Mouse (Mus musculus) stomach, embryonic 15.5 days (tissue): ENCODE results near the gene Pard3b. TPM values are rescaled to one million over a fixed set of nuclear protein-coding genes. Genes with fewer than 3 reads are reported as not detected.

Experiments used
- ATAC-seq: fragments of 200-750 bp; cut with Nextera tagmentation; 2 replicates; pipeline ENCODE4 v1.8.0; 2017; ENCODE audit warnings: low read depth, moderate number of reproducible peaks, moderate TSS enrichment; ENCODE audit not compliant: insufficient read depth, low FRiP score
- H3K27ac ChIP-seq: fragments of 300-500 bp; sonication (generic); 2 replicates; pipeline ENCODE4 v1.5.1; 2015; ENCODE audit warnings: mild to moderate bottlenecking, inconsistent platforms
- H3K27me3 ChIP-seq: fragments of 300-500 bp; sonication (generic); replicated peaks from 2 replicates; pipeline ENCODE4 v1.6.1; 2015; ENCODE audit warnings: inconsistent platforms
- H3K36me3 ChIP-seq: fragments of 300-500 bp; sonication (generic); 2 replicates; pipeline ENCODE4 v1.6.1; 2015; ENCODE audit warnings: inconsistent platforms
- H3K4me1 ChIP-seq: fragments of 300-500 bp; sonication (generic); 2 replicates; pipeline ENCODE4 v1.6.1; 2015; ENCODE audit warnings: inconsistent platforms
- H3K4me2 ChIP-seq: fragments of 300-500 bp; sonication (generic); 2 replicates; pipeline ENCODE4 v1.6.1; 2015; ENCODE audit warnings: mild to moderate bottlenecking, inconsistent platforms
- H3K4me3 ChIP-seq: fragments of 300-500 bp; sonication (generic); replicated peaks from 2 replicates; pipeline ENCODE4 v1.5.1; 2015; ENCODE audit warnings: inconsistent platforms
- H3K9ac ChIP-seq: fragments of 300-500 bp; sonication (generic); 2 replicates; pipeline ENCODE4 v1.6.1; 2015; ENCODE audit warnings: inconsistent platforms
- H3K9me3 ChIP-seq: fragments of 300-500 bp; sonication (generic); 2 replicates; pipeline ENCODE4 v1.6.1; 2016; ENCODE audit warnings: inconsistent platforms
- WGBS: fragments of 180-500 bp; shearing (Covaris S2); methylation state at CpG from one replicate; pipeline ENCODE4 v1.1.7; 2015; 5-methylcytosine and 5-hydroxymethylcytosine counted together
- polyA plus RNA-seq: library from polyadenylated mRNA; unstranded; fragments of >200 nt; fragmentation: Nextera tagmentation; extraction: Ambion mirVana; gene quantifications from 2 replicates; pipeline ENCODE4 v1.2.1, GENCODE M21; 2015

Pard3b gene
- polyA plus RNA-seq, 1 experiment from 2014 or later = 28.9 TPM

DNA sequence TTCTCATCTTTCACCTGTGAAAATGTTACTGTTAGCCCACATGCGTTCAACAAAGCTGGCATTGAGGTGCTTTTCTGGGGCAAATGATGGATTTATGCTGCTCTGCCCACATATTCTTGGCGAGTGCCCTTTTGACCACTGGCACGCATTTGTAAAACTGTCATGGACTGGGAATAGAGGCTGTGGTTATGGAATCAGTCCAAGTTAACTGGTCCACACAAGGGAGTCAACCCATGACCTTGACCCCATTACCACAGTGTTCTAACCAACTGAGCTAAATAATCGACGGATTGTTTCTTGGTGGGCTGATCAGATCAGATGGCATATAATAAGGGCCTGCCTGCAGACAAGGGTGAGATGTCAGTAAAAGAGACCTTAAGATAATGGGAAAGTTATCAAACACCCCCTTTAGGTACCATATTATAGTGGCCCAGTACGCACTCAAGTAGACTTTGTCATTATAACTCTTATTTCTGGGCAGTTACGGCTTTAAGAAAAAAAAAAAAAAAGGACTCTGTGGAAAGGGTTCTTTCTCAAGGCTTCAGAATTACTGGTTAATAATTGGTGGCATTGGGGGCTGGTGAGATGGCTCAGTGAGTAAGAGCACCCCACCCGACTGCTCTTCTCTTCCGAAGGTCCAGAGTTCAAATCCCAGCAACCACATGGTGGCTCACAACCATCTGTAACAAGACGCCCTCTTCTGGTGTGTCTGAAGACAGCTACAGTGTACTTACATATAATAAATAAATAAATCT, 784.4 kb downstream of the Pard3b start:
- Histone ChIP-seq H3K9me3 (no peaks in the 10 kb centered on the region), H3K4me2 (no peak overlapping the region), H3K4me3 (no peak overlapping the region), H3K27me3 (no peaks in the 10 kb centered on the region), H3K27ac (no peak overlapping the region), H3K9ac (no peak overlapping the region), H3K36me3 (no peaks in the 10 kb centered on the region), H3K4me1 (no peaks in the 10 kb centered on the region)
- no peak for ATAC-seq
- 79% methylated on average over 10 of the region's 10 CpGs for WGBS

DNA sequence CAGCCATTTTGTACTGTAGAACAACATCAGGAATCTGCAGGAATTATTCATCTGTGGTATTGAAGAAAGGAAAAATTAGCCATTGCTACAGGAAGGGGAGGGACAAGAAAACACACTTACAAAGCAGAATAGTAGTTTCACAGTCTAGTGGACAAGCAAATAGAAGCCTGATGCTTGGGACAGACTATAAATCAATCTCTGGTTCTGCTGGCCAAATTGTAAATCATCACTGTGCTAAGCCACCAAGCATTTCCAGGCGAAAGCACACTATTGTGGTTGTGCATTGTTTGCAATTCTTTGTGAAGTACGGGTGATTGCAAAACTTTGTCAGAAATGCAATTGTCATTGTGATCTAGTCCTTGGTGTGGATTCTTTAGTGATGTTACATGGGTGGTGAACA, 786.7 kb downstream of the Pard3b start:
- Histone ChIP-seq H3K4me3 (no peak overlapping the region), H3K27me3 (no peaks in the 10 kb centered on the region), H3K9ac (no peak overlapping the region), H3K4me1 (0 out of 2 replicates have a peak, but pooled peaks cover 5% of the 10 kb centered on the region), H3K4me2 (no peak overlapping the region), H3K9me3 (no peaks in the 10 kb centered on the region), H3K27ac (no peak overlapping the region), H3K36me3 (no peaks in the 10 kb centered on the region)
- 94% methylated on average over 2 of the region's 2 CpGs for WGBS
- ATAC-seq = no peak

DNA sequence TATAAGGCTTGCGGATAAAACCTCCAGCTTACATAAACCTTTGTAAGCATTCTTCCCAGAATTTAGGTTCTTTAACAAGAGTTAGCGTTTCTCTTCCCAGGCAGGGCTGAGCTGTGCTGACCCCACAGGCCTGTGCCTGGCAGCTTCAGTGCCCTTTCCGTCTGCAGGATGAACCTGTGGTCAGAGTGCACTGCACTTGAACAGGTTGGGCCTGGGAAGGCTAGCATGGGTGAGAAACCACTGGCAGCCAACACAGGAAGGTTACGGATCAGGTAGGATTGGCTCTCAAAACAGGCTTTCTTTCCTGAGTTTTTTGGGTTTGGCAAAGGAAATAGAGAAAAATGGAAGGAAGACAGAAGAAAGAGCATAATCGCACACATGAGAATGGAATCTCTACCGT, 790.1 kb downstream of the Pard3b start:
- ATAC-seq = no peak
- WGBS = 52% methylated on average over 6 of the region's 6 CpGs
- no peak overlapping the region for H3K4me2 ChIP-seq
- H3K36me3 ChIP-seq = no peaks in the 10 kb centered on the region
- 0 out of 2 replicates have a peak, but pooled peaks cover 5% of the 10 kb centered on the region for H3K4me1 ChIP-seq
- no peaks in the 10 kb centered on the region for H3K9me3 ChIP-seq
- no peak overlapping the region for H3K9ac ChIP-seq
- H3K27ac ChIP-seq = no peak overlapping the region; the same call in 1 of the 2 replicates
- no peaks in the 10 kb centered on the region for H3K27me3 ChIP-seq
- no peak overlapping the region for H3K4me3 ChIP-seq

DNA sequence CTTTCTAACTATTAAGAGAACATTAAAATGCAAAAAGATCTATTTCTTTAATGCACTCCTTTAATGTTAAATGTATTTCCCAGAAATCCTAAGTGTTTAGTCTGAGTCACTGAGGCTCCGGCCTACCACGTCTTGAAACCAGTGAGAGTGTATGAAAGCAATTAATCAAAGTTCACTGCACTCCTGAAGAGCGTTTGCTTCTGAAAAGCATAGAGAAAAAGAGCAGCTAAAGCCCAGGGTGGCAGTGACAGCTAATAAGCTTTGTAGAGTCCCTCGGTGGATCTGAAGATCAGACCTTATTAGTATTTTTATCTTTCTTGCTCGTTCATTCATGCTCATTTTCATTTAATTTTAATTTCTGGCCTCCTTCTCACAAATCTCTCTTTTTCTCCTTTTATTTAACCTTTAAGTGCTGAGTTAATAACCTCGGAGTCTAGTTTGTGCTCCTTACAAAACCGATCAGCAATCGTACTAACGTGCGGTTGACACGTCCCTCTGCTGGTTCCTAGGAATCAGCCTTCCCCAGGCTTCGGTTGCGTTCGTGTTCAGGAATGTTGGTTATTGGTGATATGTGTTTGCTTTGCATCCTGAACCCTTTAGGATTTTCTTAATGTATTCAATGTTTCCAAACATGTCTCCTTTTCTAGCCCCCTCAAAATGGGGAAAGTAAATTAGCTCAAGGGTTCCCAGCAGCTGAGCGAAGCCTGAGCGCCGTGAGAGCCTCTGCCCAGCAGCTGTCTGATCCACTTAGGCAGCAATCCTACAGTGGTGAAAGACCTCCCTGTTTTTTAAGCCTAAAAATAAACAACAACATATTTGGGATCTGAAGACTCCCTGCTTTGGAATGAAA, 790.9 kb downstream of the Pard3b start:
- Histone ChIP-seq H3K4me2 (no peak overlapping the region), H3K4me3 (no peak overlapping the region), H3K9me3 (no peaks in the 10 kb centered on the region), H3K27ac (no peak overlapping the region), H3K36me3 (no peaks in the 10 kb centered on the region), H3K9ac (no peak overlapping the region), H3K4me1 (0 out of 2 replicates have a peak, but pooled peaks cover 5% of the 10 kb centered on the region), H3K27me3 (no peaks in the 10 kb centered on the region)
- WGBS = 61% methylated on average over 17 of the region's 17 CpGs
- no peak for ATAC-seq

DNA sequence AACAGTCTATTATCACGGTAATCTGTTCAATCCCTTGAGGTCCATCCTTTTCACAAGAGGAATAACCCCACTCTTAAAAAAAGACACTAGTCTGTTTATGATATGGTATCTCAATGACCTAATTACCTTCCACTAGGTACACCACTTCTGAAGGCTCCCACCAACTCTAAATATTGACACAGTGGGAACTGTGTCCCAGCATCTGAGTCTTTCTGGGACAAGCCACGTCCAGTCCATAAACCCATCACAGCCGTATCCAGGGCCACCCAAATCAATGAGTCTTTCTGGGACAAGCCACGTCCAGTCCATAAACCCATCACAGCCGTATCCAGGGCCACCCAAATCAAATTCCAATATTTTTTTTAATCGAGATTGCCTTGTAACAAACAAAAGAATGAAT, 792.4 kb downstream of the Pard3b start:
- H3K27me3 ChIP-seq = no peaks in the 10 kb centered on the region
- no peak overlapping the region for H3K4me2 ChIP-seq
- H3K4me1 ChIP-seq = 0 out of 2 replicates have a peak, but pooled peaks cover 5% of the 10 kb centered on the region
- no peak overlapping the region for H3K4me3 ChIP-seq
- H3K36me3 ChIP-seq = no peaks in the 10 kb centered on the region
- WGBS = 62% methylated on average over 6 of the region's 6 CpGs
- ATAC-seq = no peak
- no peak overlapping the region for H3K9ac ChIP-seq
- H3K9me3 ChIP-seq = no peaks in the 10 kb centered on the region
- no peak overlapping the region for H3K27ac ChIP-seq

DNA sequence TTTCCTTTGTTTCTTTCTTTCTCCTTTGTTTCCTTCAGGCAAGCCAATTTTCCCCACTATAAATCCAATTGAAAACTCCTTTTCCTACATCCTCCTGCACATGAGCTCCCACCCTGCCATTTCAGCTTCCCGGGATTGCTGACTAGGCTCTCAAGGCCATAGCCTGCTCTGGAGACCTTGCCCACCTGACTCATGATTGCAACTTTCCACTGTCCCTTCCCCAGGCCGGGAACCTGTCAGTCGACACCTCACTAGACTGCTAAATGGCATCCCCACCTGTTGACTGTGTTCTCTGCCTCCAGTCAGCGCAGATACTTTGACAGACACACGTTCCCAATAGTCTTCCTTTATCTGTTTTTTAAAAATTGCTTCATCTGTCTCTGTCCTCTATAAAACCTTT, 795.3 kb downstream of the Pard3b start:
- no peaks in the 10 kb centered on the region for H3K27me3 ChIP-seq
- H3K27ac ChIP-seq = no peak overlapping the region
- H3K4me1 ChIP-seq = 0 out of 2 replicates have a peak, but pooled peaks cover 1% of the 10 kb centered on the region
- no peak overlapping the region for H3K4me3 ChIP-seq
- 75% methylated on average over 5 of the region's 5 CpGs for WGBS
- no peak overlapping the region for H3K9ac ChIP-seq
- no peak for ATAC-seq
- H3K36me3 ChIP-seq = no peaks in the 10 kb centered on the region
- no peaks in the 10 kb centered on the region for H3K9me3 ChIP-seq
- no peak overlapping the region for H3K4me2 ChIP-seq

DNA sequence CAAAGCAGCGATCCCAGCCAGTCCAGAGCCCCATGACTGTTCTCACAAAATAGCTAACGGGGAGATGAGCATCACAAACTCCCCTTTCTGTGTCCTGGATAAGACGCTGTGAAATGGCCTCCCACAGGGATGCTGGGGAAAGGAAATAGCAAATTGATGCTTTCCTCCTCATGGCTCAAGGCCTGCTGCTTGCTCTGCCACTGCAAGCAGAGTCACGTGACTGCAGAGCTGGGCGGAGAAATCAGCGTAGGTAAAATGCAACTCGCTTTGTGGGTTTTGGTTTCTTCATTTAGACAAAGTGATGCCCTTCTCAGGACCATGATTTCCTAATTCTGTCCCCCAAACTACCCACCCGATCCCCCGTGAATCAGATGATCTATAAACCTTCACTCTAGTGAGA, 797.2 kb downstream of the Pard3b start:
- Histone ChIP-seq H3K4me2 (no peak overlapping the region), H3K27me3 (no peaks in the 10 kb centered on the region), H3K9ac (no peak overlapping the region), H3K4me3 (no peak overlapping the region), H3K4me1 (no peaks in the 10 kb centered on the region), H3K9me3 (no peaks in the 10 kb centered on the region), H3K36me3 (no peaks in the 10 kb centered on the region), H3K27ac (no peak overlapping the region)
- 61% methylated on average over 9 of the region's 9 CpGs for WGBS
- ATAC-seq = no peak

DNA sequence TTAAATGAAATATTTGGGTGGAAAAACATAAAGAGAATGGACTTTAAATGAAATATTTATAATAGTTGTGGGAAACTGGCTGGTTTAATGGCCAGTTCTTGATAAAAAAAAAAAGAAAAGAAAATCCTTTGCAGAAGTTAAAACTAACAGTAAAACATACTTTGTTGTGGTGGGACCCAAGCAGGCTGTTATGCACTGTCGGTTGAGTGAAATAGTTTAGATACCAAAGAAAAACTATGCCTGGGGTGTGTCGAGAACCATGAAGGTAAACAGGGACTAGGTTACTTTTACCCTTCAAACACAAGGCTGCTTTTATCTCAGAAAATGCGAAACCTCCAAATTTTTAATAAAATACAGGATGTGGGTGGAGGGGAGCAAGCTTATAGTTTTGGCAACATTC, 797.7 kb downstream of the Pard3b start:
- H3K27ac ChIP-seq = no peak overlapping the region
- no peak overlapping the region for H3K9ac ChIP-seq
- no peaks in the 10 kb centered on the region for H3K9me3 ChIP-seq
- WGBS = 53% methylated on average over 3 of the region's 3 CpGs
- H3K4me3 ChIP-seq = no peak overlapping the region
- H3K4me2 ChIP-seq = no peak overlapping the region
- no peaks in the 10 kb centered on the region for H3K4me1 ChIP-seq
- H3K36me3 ChIP-seq = no peaks in the 10 kb centered on the region
- ATAC-seq = no peak
- no peaks in the 10 kb centered on the region for H3K27me3 ChIP-seq

DNA sequence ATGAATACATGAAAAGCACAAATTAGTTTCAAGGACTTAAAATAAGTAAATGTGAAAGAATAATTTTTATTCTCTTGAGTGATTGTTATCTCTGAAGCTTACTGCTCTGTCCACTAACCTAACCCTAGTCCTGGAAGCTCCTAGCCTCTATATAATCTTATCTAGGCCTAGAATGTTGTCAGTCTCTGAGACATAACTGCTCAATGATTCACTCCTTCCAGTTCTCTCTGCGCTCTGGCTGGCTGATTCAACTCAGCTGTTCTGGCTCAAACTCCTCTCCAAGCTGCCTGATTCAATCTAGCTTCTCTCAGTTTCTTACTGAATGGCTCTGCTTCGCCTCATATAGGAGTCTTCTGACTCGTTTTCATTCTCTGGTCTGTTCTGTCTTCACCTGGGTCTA, 798.9 kb downstream of the Pard3b start:
- 59% methylated on average over 3 of the region's 3 CpGs for WGBS
- H3K27ac ChIP-seq = no peak overlapping the region
- ATAC-seq = no peak
- no peak overlapping the region for H3K4me3 ChIP-seq
- H3K4me2 ChIP-seq = no peak overlapping the region
- H3K9me3 ChIP-seq = no peaks in the 10 kb centered on the region
- no peaks in the 10 kb centered on the region for H3K4me1 ChIP-seq
- no peak overlapping the region for H3K9ac ChIP-seq
- no peaks in the 10 kb centered on the region for H3K27me3 ChIP-seq
- H3K36me3 ChIP-seq = no peaks in the 10 kb centered on the region

DNA sequence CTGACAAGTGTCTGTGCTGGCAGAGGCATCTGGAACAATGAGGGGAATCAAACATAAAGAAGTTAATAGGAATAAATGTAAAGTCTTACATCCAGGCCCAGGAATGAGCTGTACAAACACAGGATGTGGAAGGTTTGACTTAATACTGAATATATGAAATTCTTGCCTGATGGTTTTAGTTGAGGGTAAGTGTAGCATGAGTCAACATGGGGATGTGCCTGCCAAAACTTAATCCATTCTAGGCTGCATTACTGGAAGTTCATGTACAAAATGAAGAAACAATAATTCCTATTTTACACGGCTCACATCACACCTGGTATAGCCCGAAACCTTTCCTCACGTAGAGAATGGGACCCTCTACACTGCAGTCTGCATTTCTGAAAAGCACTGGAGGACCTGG, 805.8 kb downstream of the Pard3b start:
- Histone ChIP-seq H3K9ac (no peak overlapping the region), H3K4me2 (no peak overlapping the region), H3K4me3 (no peak overlapping the region), H3K27ac (no peak overlapping the region), H3K4me1 (no peaks in the 10 kb centered on the region), H3K9me3 (no peaks in the 10 kb centered on the region), H3K27me3 (no peaks in the 10 kb centered on the region), H3K36me3 (no peaks in the 10 kb centered on the region)
- ATAC-seq = no peak
- 73% methylated on average over 3 of the region's 3 CpGs for WGBS

DNA sequence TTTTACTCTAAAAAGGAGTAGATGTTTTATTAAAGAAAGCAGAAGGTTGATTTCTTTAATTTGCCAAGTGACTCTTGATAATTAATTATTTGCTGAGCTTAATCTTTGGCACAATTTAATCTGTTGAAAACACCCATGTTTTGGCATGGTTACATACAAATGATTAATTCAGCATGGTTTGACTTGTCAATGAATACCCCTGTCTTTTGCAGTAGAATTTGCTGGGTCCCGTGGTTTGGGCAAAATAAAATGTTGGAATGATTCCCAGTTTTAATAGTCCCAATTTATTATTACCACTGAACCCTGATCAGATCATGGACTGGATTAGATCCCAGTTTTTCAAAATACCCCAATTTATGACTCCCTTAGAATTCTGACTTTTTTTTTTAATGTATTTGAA, 808.2 kb downstream of the Pard3b start:
- no peak for ATAC-seq
- no peaks in the 10 kb centered on the region for H3K27me3 ChIP-seq
- no peak overlapping the region for H3K4me2 ChIP-seq
- H3K27ac ChIP-seq = no peak overlapping the region
- H3K4me1 ChIP-seq = no peaks in the 10 kb centered on the region
- WGBS = 33% methylated on average over 1 of the region's 1 CpGs
- H3K4me3 ChIP-seq = no peak overlapping the region
- no peaks in the 10 kb centered on the region for H3K36me3 ChIP-seq
- H3K9me3 ChIP-seq = no peaks in the 10 kb centered on the region
- no peak overlapping the region for H3K9ac ChIP-seq

DNA sequence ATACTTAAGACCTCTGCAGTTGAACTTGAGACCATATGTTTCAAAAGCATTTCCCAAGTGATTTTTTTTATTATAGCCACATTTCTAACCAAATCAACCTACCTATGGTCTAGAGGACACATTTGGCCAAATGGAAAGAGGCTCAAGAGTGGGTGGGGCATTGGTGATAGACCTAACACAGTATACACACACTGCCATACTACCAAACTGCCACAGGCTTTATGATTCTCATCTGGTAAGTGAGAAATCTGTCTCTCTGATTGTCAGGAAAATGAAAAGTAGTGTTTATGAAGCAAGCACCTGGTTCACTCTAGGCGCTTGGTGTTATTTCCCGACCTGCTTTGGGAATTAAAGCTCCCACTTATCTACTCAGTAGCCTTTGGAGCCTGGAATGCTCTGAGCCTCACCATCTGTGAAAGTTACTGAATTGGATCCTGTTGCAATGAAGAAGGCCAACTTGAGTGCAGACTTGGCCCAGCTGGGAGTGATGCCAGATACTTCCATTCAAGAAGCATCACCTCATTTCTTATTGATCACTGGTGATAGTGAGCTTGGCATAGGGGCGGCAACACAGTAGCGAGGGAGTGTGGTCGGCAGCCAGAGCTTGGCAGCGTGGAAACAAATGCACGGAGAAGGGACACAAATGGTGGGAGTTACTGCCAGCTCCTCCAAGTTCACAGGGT, 810.7 kb downstream of the Pard3b start:
- Histone ChIP-seq H3K9me3 (no peaks in the 10 kb centered on the region), H3K4me1 (no peaks in the 10 kb centered on the region), H3K4me3 (no peak overlapping the region), H3K9ac (no peak overlapping the region), H3K36me3 (no peaks in the 10 kb centered on the region), H3K27me3 (no peaks in the 10 kb centered on the region), H3K27ac (no peak overlapping the region), H3K4me2 (no peak overlapping the region)
- ATAC-seq = no peak
- WGBS = 84% methylated on average over 7 of the region's 7 CpGs
